Mouse (Mus musculus) forelimb bud, embryonic 11.5 days (tissue): Measurements from ENCODE around the gene Olfr5.
"Not testable (repeated sequence)": the region's sequence is repeated elsewhere in the genome, so short reads cannot be mapped to it uniquely, and the experiment has no call there.

Experiments used
- DNase-seq: peaks from one replicate; pipeline ENCODE4 v3.0.0-alpha.2; 2012; ENCODE audit warnings: low read depth, low spot score

The Olfr5 gene

GRCm38 (mm10) chr7:6486841-6487240 lies at the start of gene Olfr5:
Olfr5 (minus strand) TSS chr7:6486941.
- DNase-seq, result no peak

GRCm38 (mm10) chr7:6526141-6526540 lies 39.4 kb upstream of the Olfr5 start:
- peak; percentile 4 for DNase-seq

GRCm38 (mm10) chr7:6525001-6525400 lies 38.3 kb upstream of the Olfr5 start:
- no peak for DNase-seq

- DNase-seq, result no peak
Measured at GRCm38 (mm10) chr7:6522850-6523249, 36.1 kb upstream of the Olfr5 start, which contains the start of gene Olfr1349. Olfr1349 (minus strand) TSS chr7:6522950.

GRCm38 (mm10) chr7:6521666-6522065 lies 34.9 kb upstream of the Olfr5 start:
- DNase-seq, result no peak

- DNase-seq, result no peak
Measured at GRCm38 (mm10) chr7:6508648-6509047, 21.9 kb upstream of the Olfr5 start, which contains the start of gene Olfr1348. Olfr1348 (minus strand) TSS chr7:6508748.

GRCm38 (mm10) chr7:6499655-6500054 lies 12.9 kb upstream of the Olfr5 start, which contains the start of gene Olfr1347:
Olfr1347 (minus strand) TSS chr7:6499755.
- DNase-seq, result no peak

- not testable (repeated sequence) for DNase-seq
Measured at GRCm38 (mm10) chr7:6477633-6478032, 9.1 kb downstream of the Olfr5 start.

- DNase-seq, result no peak
Measured at GRCm38 (mm10) chr7:6466951-6467350, 19.8 kb downstream of the Olfr5 start, which contains the start of gene Olfr1346. Olfr1346 (plus strand) TSS chr7:6467101.

GRCm38 (mm10) chr7:6456399-6456798 lies 30.3 kb downstream of the Olfr5 start:
- no peak for DNase-seq

GRCm38 (mm10) chr7:6455868-6456267 lies 30.9 kb downstream of the Olfr5 start, which contains the start of gene Olfr1336:
Olfr1336 (plus strand) TSS chr7:6456168.
- DNase-seq, result no peak

GRCm38 (mm10) chr7:6447771-6448170 lies 39.0 kb downstream of the Olfr5 start:
- DNase-seq, result no peak

GRCm38 (mm10) chr7:6441173-6441572 lies 45.6 kb downstream of the Olfr5 start:
- DNase-seq, result no peak

- no peak for DNase-seq
Measured at GRCm38 (mm10) chr7:6438388-6438787, 48.4 kb downstream of the Olfr5 start, which contains the start of gene Olfr1344. Olfr1344 (plus strand) TSS chr7:6438688.

- no peak for DNase-seq
Measured at GRCm38 (mm10) chr7:6430342-6430741, 56.4 kb downstream of the Olfr5 start.

- DNase-seq, result no peak
Measured at GRCm38 (mm10) chr7:6429381-6429780, 57.4 kb downstream of the Olfr5 start.
